Comparison of ENCODE assay signal across 11 mouse cellular contexts in the genomic region with DNA sequence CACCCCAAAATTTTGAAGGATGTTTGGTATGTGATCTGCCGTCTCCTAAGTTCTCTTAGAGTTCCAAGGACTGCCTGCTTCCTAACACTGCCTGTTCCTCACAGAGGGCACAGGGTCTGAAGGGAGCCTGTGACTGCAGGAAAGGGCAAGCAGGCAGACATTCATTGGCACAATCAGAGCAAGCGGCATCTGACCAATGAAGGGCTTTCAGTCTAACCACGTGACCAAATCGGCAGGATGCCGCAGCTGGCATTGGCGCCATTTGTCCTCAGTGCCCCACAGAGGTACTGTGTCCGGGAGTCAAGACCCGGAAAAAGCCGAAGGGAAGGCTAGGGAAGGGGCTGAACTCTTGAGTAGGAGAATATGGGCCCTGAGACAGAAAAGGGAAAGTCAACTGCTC. TPM values are rescaled to one million over a fixed set of nuclear protein-coding genes. Genes with fewer than 3 reads are reported as not detected.
DNase-seq lines count a peak whose midpoint lies in the region; ATAC-seq lines count a peak whose summit lies in the region.
"Had no signal": no experiment of that assay in that cellular context is flagged by ENCODE, and none has a peak within 500 bp of the region (broad histone marks: within the 10 kb centered on the region; RNA-seq: fewer than 3 reads in every experiment).

No protein-coding gene starts in this region.

- no peaks in the 10 kb centered on the region for H3K36me3 ChIP-seq in liver, embryonic 11.5 days (ENCODE audit: control insufficient read depth, insufficient read depth, low read length)
- H3K36me3 ChIP-seq in forebrain, embryonic 15.5 days, result no peaks in the 10 kb centered on the region
- no peaks in the 10 kb centered on the region for H3K36me3 ChIP-seq in midbrain, embryonic 14.5 days (ENCODE audit: control insufficient read depth, insufficient read depth, low read length)
- H3K36me3 ChIP-seq: limb, embryonic 15.5 days had no signal

- no peak overlapping the region for H3K4me3 ChIP-seq in liver, embryonic 11.5 days (ENCODE audit: low read depth, low read length)
- peak overlapping the region; percentile 4; the same call in 1 of the 2 replicates for H3K4me3 ChIP-seq in forebrain, embryonic 15.5 days
- H3K4me3 ChIP-seq in midbrain, embryonic 14.5 days (replicated peaks; ENCODE audit: low read depth, low read length), result no peak overlapping the region
- H3K4me3 ChIP-seq: limb, embryonic 15.5 days had no signal

- 0 out of 2 replicates have a peak overlapping the region, but pooled peaks have one; percentile 14 for H3K4me2 ChIP-seq in liver, embryonic 11.5 days
- peak overlapping the region; percentile 19 for H3K4me2 ChIP-seq in forebrain, embryonic 15.5 days (replicated peaks)
- H3K4me2 ChIP-seq in midbrain, embryonic 14.5 days (ENCODE audit: low read length), result peak overlapping the region; percentile 28
- H3K4me2 ChIP-seq: limb, embryonic 15.5 days had no signal

- H3K4me1 ChIP-seq in liver, embryonic 11.5 days (replicated peaks; ENCODE audit: control insufficient read depth, insufficient read depth, low read length), result peaks cover 15% of the 10 kb centered on the region
- 0 out of 2 replicates have a peak, but pooled peaks cover 6% of the 10 kb centered on the region for H3K4me1 ChIP-seq in forebrain, embryonic 15.5 days
- H3K4me1 ChIP-seq in midbrain, embryonic 14.5 days (ENCODE audit: control insufficient read depth, insufficient read depth, low read length), result no peaks in the 10 kb centered on the region

- H3K9ac ChIP-seq in liver, embryonic 11.5 days (ENCODE audit: low read depth, low read length), result no peak overlapping the region
- no peak overlapping the region for H3K9ac ChIP-seq in forebrain, embryonic 15.5 days (replicated peaks)
- no peak overlapping the region for H3K9ac ChIP-seq in midbrain, embryonic 14.5 days (replicated peaks; ENCODE audit: low read length)
- H3K9ac ChIP-seq: limb, embryonic 15.5 days had no signal

- WGBS in liver, embryonic 11.5 days, result 57% methylated on average over 9 of the region's 9 CpGs
- WGBS in forebrain, embryonic 15.5 days, result 61% methylated on average over 9 of the region's 9 CpGs
- WGBS in midbrain, embryonic 14.5 days, result 62% methylated on average over 9 of the region's 9 CpGs

- H3K27ac ChIP-seq in liver, embryonic 11.5 days (ENCODE audit: low read depth, low read length), result no peak overlapping the region
- H3K27ac ChIP-seq in forebrain, embryonic 15.5 days (replicated peaks), result no peak overlapping the region
- H3K27ac ChIP-seq in midbrain, embryonic 14.5 days (replicated peaks; ENCODE audit: low read depth, low read length), result no peak overlapping the region
- H3K27ac ChIP-seq: limb, embryonic 15.5 days had no signal

- H3K9me3 ChIP-seq in liver, embryonic 11.5 days (ENCODE audit: control insufficient read depth, low read length), result no peaks in the 10 kb centered on the region
- no peaks in the 10 kb centered on the region for H3K9me3 ChIP-seq in forebrain, embryonic 15.5 days
- H3K9me3 ChIP-seq in midbrain, embryonic 14.5 days (ENCODE audit: control insufficient read depth, low read length), result no peaks in the 10 kb centered on the region
- H3K9me3 ChIP-seq: limb, embryonic 15.5 days had no signal

- DNase-seq in liver, embryonic 11.5 days (ENCODE audit: low spot score), result no peak
- no peak for DNase-seq in liver
- DNase-seq in cerebellum, postnatal 25 days, result peak; percentile 32 to 57
- DNase-seq in midbrain, embryonic 14.5 days, result peak; percentile 72
- DNase-seq in left cerebral cortex, adult 9 months (ENCODE audit: low spot score in 2 of 2), result no peak
- DNase-seq in adrenal gland, postnatal 10 days, result no peak
- DNase-seq in natural killer cell, adult 2 months (ENCODE audit: low spot score in 2 of 2), result no peak
- DNase-seq: heart, adult 18-20 months had no signal

- no peaks in the 10 kb centered on the region for H3K27me3 ChIP-seq in liver, embryonic 11.5 days (replicated peaks; ENCODE audit: control insufficient read depth, insufficient read depth, low read length)
- H3K27me3 ChIP-seq in forebrain, embryonic 15.5 days, result no peaks in the 10 kb centered on the region
- H3K27me3 ChIP-seq in midbrain, embryonic 14.5 days (ENCODE audit: control insufficient read depth, insufficient read depth, low read length), result no peaks in the 10 kb centered on the region
- H3K27me3 ChIP-seq: limb, embryonic 15.5 days had no signal

- no peak for ATAC-seq in liver, embryonic 11.5 days (replicated peaks; ENCODE audit: low FRiP score)
- 0 out of 2 replicates have a peak, but pooled peaks have one; percentile 23 for ATAC-seq in forebrain, embryonic 15.5 days (replicated peaks)
- peak; percentile 35; the same call in 1 of the 2 replicates for ATAC-seq in midbrain, embryonic 14.5 days (ENCODE audit: low FRiP score, low TSS enrichment)

RNA-seq across cellular contexts. Expression of gene Mybphl, which starts 2.5 kb away (rescaled TPM):
- 0.47 and 1.2 TPM in 2 replicates for polyA plus RNA-seq in liver, embryonic 11.5 days (2014; fragmentation: Nextera tagmentation; extraction: Ambion mirVana)
- not detected in 2 replicates for polyA plus RNA-seq in forebrain, embryonic 15.5 days (2015; fragmentation: Nextera tagmentation; extraction: Ambion mirVana)
- not detected in 2 replicates for polyA plus RNA-seq in midbrain, embryonic 14.5 days (2014; fragmentation: Nextera tagmentation; extraction: Ambion mirVana)
- not detected for total RNA-seq in adrenal gland, postnatal 10 days (2021)
- total RNA-seq: neutrophil, adult 5-6 weeks had no signal
- polyA plus RNA-seq: limb, embryonic 15.5 days had no signal

RNA-seq across cellular contexts. Expression of gene Psrc1, which starts 16.5 kb away (rescaled TPM):
- 33.2 and 34.0 TPM in 2 replicates for polyA plus RNA-seq in liver, embryonic 11.5 days (2014; fragmentation: Nextera tagmentation; extraction: Ambion mirVana)
- polyA plus RNA-seq in forebrain, embryonic 15.5 days (2015; fragmentation: Nextera tagmentation; extraction: Ambion mirVana), result 35.6 and 41.5 TPM in 2 replicates
- 7.4 and 12.4 TPM in 2 replicates for polyA plus RNA-seq in midbrain, embryonic 14.5 days (2014; fragmentation: Nextera tagmentation; extraction: Ambion mirVana)
- total RNA-seq in adrenal gland, postnatal 10 days (2021), result 1 to 10 TPM; 6.0 to 6.4 TPM

RNA-seq across cellular contexts. Expression of gene Celsr2, which starts 48.2 kb away (rescaled TPM):
- polyA plus RNA-seq in liver, embryonic 11.5 days (2014; fragmentation: Nextera tagmentation; extraction: Ambion mirVana), result 2.4 and 2.5 TPM in 2 replicates
- polyA plus RNA-seq in forebrain, embryonic 15.5 days (2015; fragmentation: Nextera tagmentation; extraction: Ambion mirVana), result 49.1 and 52.8 TPM in 2 replicates
- polyA plus RNA-seq in midbrain, embryonic 14.5 days (2014; fragmentation: Nextera tagmentation; extraction: Ambion mirVana), result 49.5 and 59.4 TPM in 2 replicates
- total RNA-seq in adrenal gland, postnatal 10 days (2021), result 10 to 100 TPM; 11.1 to 12.1 TPM

Comparison
In these comparisons a context has a peak if more than half of its experiments do, and no peak if none do; other contexts are left out.
1. DNase-seq: peak in cerebellum, postnatal 25 days (2 of 2) and midbrain, embryonic 14.5 days (single experiment); none in liver, embryonic 11.5 days (single experiment), liver (single experiment), left cerebral cortex, adult 9 months (0 of 2), adrenal gland, postnatal 10 days (single experiment) and natural killer cell, adult 2 months (0 of 2).
2. RNA of gene Celsr2, which starts 48.2 kb away (polyA plus RNA-seq): 49.5 to 59.4 TPM in midbrain, embryonic 14.5 days and 49.1 to 52.8 TPM in forebrain, embryonic 15.5 days; 2.4 to 2.5 TPM in liver, embryonic 11.5 days; every median in the first group is over 10 times any median in the second.
3. Peak in every context shown above with its lines, with median percentiles within 50 percentile points of each other: H3K4me2 ChIP-seq.